Mouse (Mus musculus): Measurements from ENCODE around the gene Sox11. TPM values are rescaled to one million over a fixed set of nuclear protein-coding genes. Genes with fewer than 3 reads are reported as not detected.

The Sox11 gene
- polyA plus RNA-seq, 1 experiment from 2014 or later, result 323 TPM

DNA sequence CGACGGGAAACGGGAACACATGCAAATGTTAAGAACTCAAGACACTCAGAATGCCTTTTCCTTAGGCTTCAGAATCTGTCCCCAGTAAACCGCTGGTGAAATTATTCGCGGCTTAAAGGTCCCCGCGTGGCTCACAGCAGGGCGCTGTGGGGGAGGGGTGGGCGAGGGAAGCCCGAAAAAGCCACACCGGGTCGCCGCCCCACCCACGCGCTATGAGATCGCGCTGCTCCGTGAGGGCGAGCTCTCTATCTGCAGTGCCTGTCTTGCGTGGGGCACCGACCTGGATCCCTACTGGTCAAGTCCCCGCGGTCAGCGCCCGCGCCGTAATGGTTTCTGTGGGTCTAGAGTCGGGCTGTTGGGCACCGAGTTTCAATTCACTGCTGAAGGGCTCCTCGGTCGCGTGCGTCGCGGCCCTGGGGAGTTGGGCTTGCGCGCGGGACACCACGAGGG is 3.6 kb downstream of the Sox11 start:
- ATAC-seq (ENCODE audit: low read depth), result no peak
- peaks cover 25% of the 10 kb centered on the region for H3K4me1 ChIP-seq (ENCODE audit: control insufficient read depth, insufficient read depth, low read length)
- H3K4me2 ChIP-seq (ENCODE audit: low read depth, low read length), result peak overlapping the region; percentile 49
- H3K27ac ChIP-seq (ENCODE audit: low read depth, low read length), result peak overlapping the region; percentile 93
- H3K4me3 ChIP-seq (ENCODE audit: low read depth, low read length), result peak overlapping the region; percentile 75
- under 1% methylated on average over 39 of the region's 40 CpGs for WGBS
- H3K9me3 ChIP-seq (ENCODE audit: control insufficient read depth, low read length), result no peaks in the 10 kb centered on the region
- no peaks in the 10 kb centered on the region for H3K27me3 ChIP-seq (ENCODE audit: control insufficient read depth, insufficient read depth, low read length)
- no peaks in the 10 kb centered on the region for H3K36me3 ChIP-seq (ENCODE audit: control insufficient read depth, insufficient read depth, low read length)
- H3K9ac ChIP-seq (replicated peaks; ENCODE audit: low read depth, low read length), result peak overlapping the region; percentile 97

- H3K4me3 ChIP-seq (ENCODE audit: low read depth, low read length), result peak overlapping the region; percentile 75
- 2% methylated on average over 12 of the region's 12 CpGs for WGBS
- H3K9ac ChIP-seq (replicated peaks; ENCODE audit: low read depth, low read length), result peak overlapping the region; percentile 97
- no peaks in the 10 kb centered on the region for H3K9me3 ChIP-seq (ENCODE audit: control insufficient read depth, low read length)
- no peak for ATAC-seq (ENCODE audit: low read depth)
- peaks cover 25% of the 10 kb centered on the region for H3K4me1 ChIP-seq (ENCODE audit: control insufficient read depth, insufficient read depth, low read length)
- H3K4me2 ChIP-seq (ENCODE audit: low read depth, low read length), result peak overlapping the region; percentile 49
- H3K36me3 ChIP-seq (ENCODE audit: control insufficient read depth, insufficient read depth, low read length), result no peaks in the 10 kb centered on the region
- H3K27ac ChIP-seq (ENCODE audit: low read depth, low read length), result peak overlapping the region; percentile 93; the same call in 1 of the 2 replicates
- no peaks in the 10 kb centered on the region for H3K27me3 ChIP-seq (ENCODE audit: control insufficient read depth, insufficient read depth, low read length)
These were observed 4.3 kb downstream of the Sox11 start for GRCm38 (mm10) chr12:27338116-27338515.

DNA sequence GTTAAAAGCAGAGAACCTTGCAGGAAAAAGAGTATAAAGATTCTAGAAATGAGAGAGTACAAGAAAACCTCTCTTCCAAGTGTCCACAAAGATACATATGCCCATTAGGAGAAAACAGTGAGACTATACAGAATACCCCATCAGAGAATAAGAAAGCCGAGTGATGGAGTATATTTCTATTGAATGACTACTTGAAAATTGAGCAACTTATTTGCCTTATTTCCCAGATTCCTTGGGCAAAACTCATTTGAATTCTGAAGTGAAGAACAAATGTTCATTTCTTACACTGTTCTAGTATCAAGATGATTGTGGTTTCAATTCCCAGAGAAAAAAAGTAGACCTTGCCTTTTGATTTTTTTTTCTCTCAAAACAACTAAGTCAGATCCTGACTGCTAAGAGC is 4.9 kb downstream of the Sox11 start:
- peak overlapping the region; percentile 49 for H3K4me2 ChIP-seq (ENCODE audit: low read depth, low read length)
- WGBS, result 15% methylated on average over 1 of the region's 1 CpGs
- no peaks in the 10 kb centered on the region for H3K9me3 ChIP-seq (ENCODE audit: control insufficient read depth, low read length)
- no peak for ATAC-seq (ENCODE audit: low read depth)
- peak overlapping the region; percentile 75 for H3K4me3 ChIP-seq (ENCODE audit: low read depth, low read length)
- H3K27me3 ChIP-seq (ENCODE audit: control insufficient read depth, insufficient read depth, low read length), result no peaks in the 10 kb centered on the region
- no peaks in the 10 kb centered on the region for H3K36me3 ChIP-seq (ENCODE audit: control insufficient read depth, insufficient read depth, low read length)
- peak overlapping the region; percentile 93; the same call in 1 of the 2 replicates for H3K27ac ChIP-seq (ENCODE audit: low read depth, low read length)
- peak overlapping the region; percentile 97 for H3K9ac ChIP-seq (replicated peaks; ENCODE audit: low read depth, low read length)
- peaks cover 25% of the 10 kb centered on the region for H3K4me1 ChIP-seq (ENCODE audit: control insufficient read depth, insufficient read depth, low read length)

DNA sequence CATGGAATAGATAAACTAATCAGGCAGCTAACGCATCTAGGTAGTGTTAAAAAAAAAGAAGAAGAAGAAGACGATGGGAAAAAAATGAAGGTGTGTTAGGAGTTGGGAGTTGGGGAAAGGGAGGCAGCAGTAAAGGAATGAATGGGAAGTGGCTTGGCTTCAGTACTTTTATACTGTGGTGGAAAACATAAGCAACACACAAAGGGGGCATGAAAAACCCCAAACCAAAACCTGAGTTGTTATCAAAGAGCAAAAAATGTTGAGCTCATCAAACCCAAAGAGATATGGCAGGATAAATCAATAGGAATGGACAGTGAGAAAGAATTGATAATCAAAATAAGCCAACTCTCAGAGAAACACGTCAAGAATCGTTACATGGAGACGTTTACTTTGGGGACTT is 5.6 kb downstream of the Sox11 start:
- H3K9ac ChIP-seq (replicated peaks; ENCODE audit: low read depth, low read length), result peak overlapping the region; percentile 97
- H3K27ac ChIP-seq (ENCODE audit: low read depth, low read length), result no peak overlapping the region
- peak overlapping the region; percentile 49 for H3K4me2 ChIP-seq (ENCODE audit: low read depth, low read length)
- H3K4me3 ChIP-seq (ENCODE audit: low read depth, low read length), result peak overlapping the region; percentile 75
- 30% methylated on average over 5 of the region's 5 CpGs for WGBS
- ATAC-seq (ENCODE audit: low read depth), result no peak
- no peaks in the 10 kb centered on the region for H3K36me3 ChIP-seq (ENCODE audit: control insufficient read depth, insufficient read depth, low read length)
- H3K4me1 ChIP-seq (ENCODE audit: control insufficient read depth, insufficient read depth, low read length), result peaks cover 25% of the 10 kb centered on the region
- H3K27me3 ChIP-seq (ENCODE audit: control insufficient read depth, insufficient read depth, low read length), result no peaks in the 10 kb centered on the region
- no peaks in the 10 kb centered on the region for H3K9me3 ChIP-seq (ENCODE audit: control insufficient read depth, low read length)

- 50% methylated on average over 7 of the region's 7 CpGs for WGBS
- H3K9ac ChIP-seq (replicated peaks; ENCODE audit: low read depth, low read length), result peak overlapping the region; percentile 97
- ATAC-seq (ENCODE audit: low read depth), result no peak
- peaks cover 25% of the 10 kb centered on the region for H3K4me1 ChIP-seq (ENCODE audit: control insufficient read depth, insufficient read depth, low read length)
- no peaks in the 10 kb centered on the region for H3K27me3 ChIP-seq (ENCODE audit: control insufficient read depth, insufficient read depth, low read length)
- H3K27ac ChIP-seq (ENCODE audit: low read depth, low read length), result no peak overlapping the region
- H3K4me2 ChIP-seq (ENCODE audit: low read depth, low read length), result peak overlapping the region; percentile 49
- no peaks in the 10 kb centered on the region for H3K9me3 ChIP-seq (ENCODE audit: control insufficient read depth, low read length)
- no peaks in the 10 kb centered on the region for H3K36me3 ChIP-seq (ENCODE audit: control insufficient read depth, insufficient read depth, low read length)
- peak overlapping the region; percentile 75 for H3K4me3 ChIP-seq (ENCODE audit: low read depth, low read length)
These were observed 6.0 kb downstream of the Sox11 start for GRCm38 (mm10) chr12:27336336-27336735.

- H3K4me2 ChIP-seq (ENCODE audit: low read depth, low read length), result peak overlapping the region; percentile 49
- 47% methylated on average over 11 of the region's 11 CpGs for WGBS
- H3K27ac ChIP-seq (ENCODE audit: low read depth, low read length), result no peak overlapping the region
- H3K9ac ChIP-seq (replicated peaks; ENCODE audit: low read depth, low read length), result peak overlapping the region; percentile 35; the same call in 1 of the 2 replicates
- H3K4me3 ChIP-seq (ENCODE audit: low read depth, low read length), result peak overlapping the region; percentile 75
- no peaks in the 10 kb centered on the region for H3K27me3 ChIP-seq (ENCODE audit: control insufficient read depth, insufficient read depth, low read length)
- H3K4me1 ChIP-seq (ENCODE audit: control insufficient read depth, insufficient read depth, low read length), result peaks cover 25% of the 10 kb centered on the region
- ATAC-seq (ENCODE audit: low read depth), result no peak
- no peaks in the 10 kb centered on the region for H3K36me3 ChIP-seq (ENCODE audit: control insufficient read depth, insufficient read depth, low read length)
- H3K9me3 ChIP-seq (ENCODE audit: control insufficient read depth, low read length), result no peaks in the 10 kb centered on the region
These were observed 6.9 kb downstream of the Sox11 start for GRCm38 (mm10) chr12:27335356-27336055.

DNA sequence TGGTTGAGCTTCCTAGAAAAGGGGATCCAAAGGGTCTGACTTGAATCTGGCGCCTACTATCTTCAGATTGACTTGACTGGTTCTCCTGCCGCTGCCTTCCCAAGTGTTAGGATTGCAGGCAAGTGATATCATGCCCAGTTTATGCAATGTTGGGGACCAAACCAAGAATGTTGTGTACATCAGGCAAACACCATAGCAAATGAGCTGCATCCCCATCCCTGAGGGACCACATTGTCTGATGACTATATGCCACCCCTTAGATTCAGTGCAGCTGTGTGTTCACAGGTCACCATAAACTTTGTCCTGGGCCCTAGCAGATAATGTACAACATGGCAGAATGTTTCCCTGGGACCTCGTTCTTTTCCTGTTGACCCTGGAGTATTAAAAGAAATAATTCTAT is 8.8 kb downstream of the Sox11 start:
- Histone ChIP-seq H3K36me3 (ENCODE audit: control insufficient read depth, insufficient read depth, low read length) (no peaks in the 10 kb centered on the region), H3K27me3 (ENCODE audit: control insufficient read depth, insufficient read depth, low read length) (no peaks in the 10 kb centered on the region), H3K4me1 (ENCODE audit: control insufficient read depth, insufficient read depth, low read length) (peaks cover 25% of the 10 kb centered on the region), H3K9ac (replicated peaks; ENCODE audit: low read depth, low read length) (no peak overlapping the region), H3K9me3 (ENCODE audit: control insufficient read depth, low read length) (no peaks in the 10 kb centered on the region), H3K27ac (ENCODE audit: low read depth, low read length) (no peak overlapping the region), H3K4me2 (ENCODE audit: low read depth, low read length) (no peak overlapping the region), H3K4me3 (ENCODE audit: low read depth, low read length) (no peak overlapping the region)
- ATAC-seq (ENCODE audit: low read depth), result no peak
- WGBS, result 95% methylated on average over 3 of the region's 3 CpGs

DNA sequence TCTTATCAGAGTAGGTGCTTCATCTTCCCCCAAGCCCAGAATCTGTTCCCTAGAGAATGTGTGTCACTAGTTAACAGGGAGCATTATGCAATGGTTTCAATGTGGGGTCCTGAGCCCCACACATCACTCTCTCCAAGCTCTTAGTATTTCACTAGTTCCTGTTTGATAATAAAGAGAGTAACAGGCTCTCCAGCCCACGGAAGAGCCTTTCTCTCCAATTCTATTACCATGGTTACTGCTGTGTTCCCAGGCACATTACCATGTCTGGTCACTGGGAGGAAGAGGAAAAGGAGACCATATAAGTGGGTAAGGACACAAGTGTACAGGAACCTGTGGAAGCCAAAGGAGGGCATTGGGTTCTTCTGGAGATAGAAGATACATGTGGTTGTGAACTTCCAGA is 19.0 kb downstream of the Sox11 start:
- Histone ChIP-seq H3K9ac (replicated peaks; ENCODE audit: low read depth, low read length) (no peak overlapping the region), H3K4me1 (ENCODE audit: control insufficient read depth, insufficient read depth, low read length) (no peaks in the 10 kb centered on the region), H3K4me3 (ENCODE audit: low read depth, low read length) (no peak overlapping the region), H3K27me3 (ENCODE audit: control insufficient read depth, insufficient read depth, low read length) (no peaks in the 10 kb centered on the region), H3K36me3 (ENCODE audit: control insufficient read depth, insufficient read depth, low read length) (no peaks in the 10 kb centered on the region), H3K9me3 (ENCODE audit: control insufficient read depth, low read length) (no peaks in the 10 kb centered on the region), H3K27ac (ENCODE audit: low read depth, low read length) (no peak overlapping the region), H3K4me2 (ENCODE audit: low read depth, low read length) (no peak overlapping the region)
- WGBS, result 31% methylated on average over 1 of the region's 1 CpGs
- ATAC-seq (ENCODE audit: low read depth), result no peak

- Histone ChIP-seq H3K9me3 (ENCODE audit: control insufficient read depth, low read length) (no peaks in the 10 kb centered on the region), H3K4me1 (ENCODE audit: control insufficient read depth, insufficient read depth, low read length) (no peaks in the 10 kb centered on the region), H3K36me3 (ENCODE audit: control insufficient read depth, insufficient read depth, low read length) (no peaks in the 10 kb centered on the region), H3K4me3 (ENCODE audit: low read depth, low read length) (no peak overlapping the region), H3K4me2 (ENCODE audit: low read depth, low read length) (no peak overlapping the region), H3K9ac (replicated peaks; ENCODE audit: low read depth, low read length) (no peak overlapping the region), H3K27me3 (ENCODE audit: control insufficient read depth, insufficient read depth, low read length) (no peaks in the 10 kb centered on the region), H3K27ac (ENCODE audit: low read depth, low read length) (no peak overlapping the region)
- no peak for ATAC-seq (ENCODE audit: low read depth)
These were observed 21.7 kb downstream of the Sox11 start for GRCm38 (mm10) chr12:27320705-27321104.
